Mouse (Mus musculus): ENCODE data around the gene Ngrn. TPM values are rescaled to one million over a fixed set of nuclear protein-coding genes. Genes with fewer than 3 reads are reported as not detected.

Ngrn gene
- total and polyA plus RNA-seq, 3 experiments, result 28.3 to 43.2 (median 32.1) TPM

DNA sequence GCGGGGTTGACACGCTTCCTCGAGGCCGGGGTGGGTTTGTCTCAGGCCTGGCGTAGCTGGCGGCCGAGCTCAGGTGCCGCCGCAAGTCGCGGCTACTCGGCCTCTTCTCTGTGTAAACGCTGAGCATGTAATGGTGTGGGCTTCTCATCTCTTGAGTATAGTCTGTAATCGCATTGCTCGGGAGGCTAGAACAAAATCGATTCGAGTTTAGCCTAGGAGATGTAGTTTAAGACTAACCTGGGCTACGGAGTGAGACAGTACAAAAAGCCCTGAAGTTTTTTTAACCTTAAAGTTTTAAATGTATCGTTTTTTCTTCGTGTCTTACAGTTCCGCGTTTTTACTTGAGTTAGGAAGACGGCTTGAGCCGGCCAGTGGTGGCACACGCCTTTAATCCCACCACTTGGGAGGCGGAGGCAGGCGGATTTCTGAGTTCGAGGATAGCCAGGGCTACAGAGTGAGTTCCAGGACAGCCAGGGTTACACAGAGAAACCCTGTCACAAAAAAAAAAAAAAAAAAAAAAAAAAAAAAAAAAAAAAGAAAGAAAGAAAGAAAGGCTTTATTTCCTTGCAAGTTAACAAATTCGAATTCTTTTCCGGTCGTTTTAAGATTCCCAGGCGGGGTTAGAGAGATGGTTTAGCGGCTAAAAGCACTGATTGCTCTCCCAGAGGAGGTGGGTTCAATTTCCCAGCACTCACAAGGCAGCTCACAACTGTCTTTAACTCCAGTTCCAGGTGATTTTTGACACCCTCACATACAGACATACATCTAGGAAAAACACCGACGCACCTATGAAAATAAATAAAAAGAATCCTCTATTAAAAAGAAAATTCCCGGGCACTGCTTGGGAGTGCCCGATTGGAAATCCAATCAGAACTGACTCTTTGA lies 34.0 kb downstream of the Ngrn start:
- no peaks in the 10 kb centered on the region for H3K27me3 ChIP-seq (replicated peaks)
- peak overlapping the region; percentile 75 to 93 (median 82) for H3K4me3 ChIP-seq (replicated peaks in 1 of 3; ENCODE audit: low read depth in 2 of 3, low read length in 2 of 3, poor library complexity in 1 of 3)
- H3K36me3 ChIP-seq (replicated peaks in 1 of 2; ENCODE audit: control insufficient read depth in 1 of 2, insufficient read depth in 1 of 2, low read length in 1 of 2), result peaks cover 10 to 44% of the 10 kb centered on the region in 2 experiments
- peak overlapping the region; percentile 31 for H3K27ac ChIP-seq (ENCODE audit: insufficient read depth, low read depth)
- peak; percentile 36 for DNase-seq (ENCODE audit: extremely low read depth)
- H3K4me1 ChIP-seq (ENCODE audit: control insufficient read depth in 1 of 2, insufficient read depth in 2 of 2), result peaks cover 13 to 44% of the 10 kb centered on the region in 2 experiments
- H3K4me2 ChIP-seq (ENCODE audit: insufficient read depth, low read depth, poor library complexity, severe bottlenecking), result peak overlapping the region; percentile 89
- peak overlapping the region; percentile 69 for H3K9ac ChIP-seq (ENCODE audit: insufficient read depth, low read depth)
- dilution Hi-C loops (cut with MboI; ENCODE audit: extremely low pct_ligation_motif_present, extremely low pct_unique_long_range_greater_than_20kb, low sequenced_read_pairs) (no loop called here), in situ Hi-C loops (cut with MboI; ENCODE audit: low pct_ligation_motif_present, low pct_unique_long_range_greater_than_20kb, low sequenced_read_pairs) (no loop called here)
- no peaks in the 10 kb centered on the region for H3K9me3 ChIP-seq (replicated peaks; ENCODE audit: low read length)
- H3K79me2 ChIP-seq (replicated peaks; ENCODE audit: control insufficient read depth, extremely low read depth, insufficient read depth, poor library complexity, severe bottlenecking), result peaks cover 54% of the 10 kb centered on the region
- TF ChIP-seq CHD1 (IDR thresholded peaks at IDR 0.05; ENCODE audit: low read depth, low read length) (peak; percentile 80), USF2 (conservative IDR thresholded peaks at IDR 0.05; ENCODE audit: low read depth, low read length) (no peak), ETS1 (conservative IDR thresholded peaks at IDR 0.05; ENCODE audit: low read depth, low read length) (no peak), UBTF (IDR thresholded peaks at IDR 0.05; ENCODE audit: low read depth, low read length) (0 out of 2 replicates have a peak, but pooled peaks have one; percentile 51), SIN3A (IDR thresholded peaks at IDR 0.05; ENCODE audit: low read length) (peak; percentile 55; the same call in 1 of the 2 replicates), MAZ (IDR thresholded peaks at IDR 0.05; ENCODE audit: low read depth, low read length) (no peak), MXI1 (IDR thresholded peaks at IDR 0.05; ENCODE audit: low read depth, low read length) (peak; percentile 64; the same call in 1 of the 2 replicates), PAX5 (IDR thresholded peaks at IDR 0.05; ENCODE audit: low read length) (no peak), ZNF384 (IDR thresholded peaks at IDR 0.05; ENCODE audit: low read depth, low read length) (peak; percentile 75), USF1 (IDR thresholded peaks at IDR 0.05; ENCODE audit: low read depth, low read length) (no peak), JUND (conservative IDR thresholded peaks at IDR 0.05; ENCODE audit: low read depth, low read length) (no peak)

DNA sequence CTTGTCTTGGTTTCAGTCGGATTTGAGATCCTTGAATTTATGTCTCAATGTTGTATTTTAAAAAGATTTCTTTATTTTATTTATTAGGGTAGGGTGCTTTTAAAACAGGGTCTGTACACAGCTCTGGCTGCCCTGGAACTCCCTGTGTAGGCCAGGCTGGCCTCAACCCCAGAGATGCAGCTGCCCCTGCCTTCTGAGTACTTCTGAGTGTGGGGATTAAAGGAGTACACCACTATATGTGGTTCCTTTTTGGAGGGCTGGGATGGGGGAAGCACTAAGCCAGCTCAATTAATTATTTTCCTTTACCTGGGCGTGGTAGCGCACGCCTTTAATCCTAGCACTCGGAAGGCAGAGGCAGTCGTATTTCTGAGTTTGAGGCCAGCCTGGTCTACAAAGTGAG lies 35.4 kb downstream of the Ngrn start:
- TF ChIP-seq USF1 (IDR thresholded peaks at IDR 0.05; ENCODE audit: low read depth, low read length) (no peak), IRF4 (IDR thresholded peaks at IDR 0.05; ENCODE audit: low read depth, low read length) (no peak), MAX (IDR thresholded peaks at IDR 0.05; ENCODE audit: low read length) (no peak), EP300 (IDR thresholded peaks at IDR 0.05; ENCODE audit: low read length) (no peak), BHLHE40 (IDR thresholded peaks at IDR 0.05; ENCODE audit: low read depth, low read length) (no peak), MAFK (IDR thresholded peaks at IDR 0.05; ENCODE audit: insufficient replicate concordance, low read length) (no peak), CHD1 (IDR thresholded peaks at IDR 0.05; ENCODE audit: low read depth, low read length) (no peak), MYC (IDR thresholded peaks at IDR 0.05; ENCODE audit: low read depth, low read length) (no peak), ZC3H11A (IDR thresholded peaks at IDR 0.05; ENCODE audit: low read depth, low read length) (no peak), GABPA (IDR thresholded peaks at IDR 0.05; ENCODE audit: insufficient replicate concordance, low read depth, low read length) (no peak), RCOR1 (conservative IDR thresholded peaks at IDR 0.05; ENCODE audit: low read depth, low read length) (no peak), NRF1 (IDR thresholded peaks at IDR 0.05; ENCODE audit: low read depth, low read length) (no peak), KAT2A (IDR thresholded peaks at IDR 0.05; ENCODE audit: insufficient replicate concordance, low read length) (no peak), ETS1 (conservative IDR thresholded peaks at IDR 0.05; ENCODE audit: low read depth, low read length) (no peak)
- Histone ChIP-seq H3K9me3 (replicated peaks; ENCODE audit: low read length) (no peaks in the 10 kb centered on the region), H3K27ac (ENCODE audit: insufficient read depth, low read depth) (no peak overlapping the region), H3K4me1 (ENCODE audit: control insufficient read depth in 1 of 2, insufficient read depth in 2 of 2) (peaks cover 14 to 47% of the 10 kb centered on the region in 2 experiments), H3K36me3 (replicated peaks in 1 of 2; ENCODE audit: control insufficient read depth in 1 of 2, insufficient read depth in 1 of 2, low read length in 1 of 2) (peaks cover 11 to 46% of the 10 kb centered on the region in 2 experiments), H3K4me2 (ENCODE audit: insufficient read depth, low read depth, poor library complexity, severe bottlenecking) (peak overlapping the region; percentile 84), H3K27me3 (replicated peaks) (no peaks in the 10 kb centered on the region), H3K9ac (ENCODE audit: insufficient read depth, low read depth) (0 out of 2 replicates have a peak overlapping the region, but pooled peaks have one; percentile 51), H3K79me2 (replicated peaks; ENCODE audit: control insufficient read depth, extremely low read depth, insufficient read depth, poor library complexity, severe bottlenecking) (peaks cover 68% of the 10 kb centered on the region), H3K4me3 (replicated peaks in 1 of 3; ENCODE audit: low read depth in 2 of 3, low read length in 2 of 3, poor library complexity in 1 of 3) (no peak overlapping the region)
- in situ Hi-C loops (cut with MboI; ENCODE audit: low pct_ligation_motif_present, low pct_unique_long_range_greater_than_20kb, low sequenced_read_pairs) (no loop called here), dilution Hi-C loops (cut with MboI; ENCODE audit: extremely low pct_ligation_motif_present, extremely low pct_unique_long_range_greater_than_20kb, low sequenced_read_pairs) (no loop called here)
- no peak for DNase-seq (ENCODE audit: extremely low read depth)
